Mouse (Mus musculus) hematopoietic stem cell, adult 5-6 weeks (primary cell): Measurements from ENCODE around the gene Ndufs7. TPM values are rescaled to one million over a fixed set of nuclear protein-coding genes. Genes with fewer than 3 reads are reported as not detected.
A peak's percentile ranks its signal among the peaks of the same experiment; 100 is the strongest.

Experiments used
- ATAC-seq, 2 experiments: fragments of 125-278 bp in 1 of 2; replicated peaks in 1 of 2; 2 replicates each; pipeline ENCODE4 v1.8.0; 2016 to 2017; ENCODE audit warnings: inconsistent platforms in 2 of 2, mild to moderate bottlenecking in 2 of 2, moderate number of reproducible peaks in 2 of 2, low read depth in 1 of 2, moderate TSS enrichment in 1 of 2; ENCODE audit not compliant: low FRiP score in 2 of 2, poor library complexity in 2 of 2, severe bottlenecking in 2 of 2, insufficient read depth in 1 of 2, low TSS enrichment in 1 of 2
- total RNA-seq: library from RNA; stranded (forward); fragments of 172-1452, 232-1000 nt; gene quantifications from 2 replicates; pipeline ENCODE4 v1.2.3, GENCODE M21; 2017

Gene Ndufs7
- total RNA-seq, 1 experiment from 2014 or later, result 79.6 TPM

DNA sequence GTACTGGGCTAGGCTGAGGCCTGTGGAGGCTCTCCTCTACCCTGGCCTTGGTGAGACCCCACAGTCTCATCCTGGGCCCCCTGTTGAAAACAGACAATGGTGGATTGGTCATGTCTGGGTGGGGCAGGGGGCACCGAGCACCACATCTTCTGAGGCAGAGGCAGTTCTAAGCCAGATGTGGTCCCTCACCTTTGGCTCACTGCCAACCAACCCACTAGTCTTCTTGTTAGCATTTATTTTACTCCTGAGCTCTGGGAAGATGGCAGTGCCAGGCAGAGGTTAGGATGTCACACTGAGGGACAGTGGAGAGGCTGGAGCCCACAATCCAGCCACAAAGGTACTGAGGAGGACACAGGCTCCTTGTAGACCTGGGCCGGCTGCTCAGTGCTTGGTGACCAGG, 9.0 kb downstream of the Ndufs7 start:
- no peak for ATAC-seq

DNA sequence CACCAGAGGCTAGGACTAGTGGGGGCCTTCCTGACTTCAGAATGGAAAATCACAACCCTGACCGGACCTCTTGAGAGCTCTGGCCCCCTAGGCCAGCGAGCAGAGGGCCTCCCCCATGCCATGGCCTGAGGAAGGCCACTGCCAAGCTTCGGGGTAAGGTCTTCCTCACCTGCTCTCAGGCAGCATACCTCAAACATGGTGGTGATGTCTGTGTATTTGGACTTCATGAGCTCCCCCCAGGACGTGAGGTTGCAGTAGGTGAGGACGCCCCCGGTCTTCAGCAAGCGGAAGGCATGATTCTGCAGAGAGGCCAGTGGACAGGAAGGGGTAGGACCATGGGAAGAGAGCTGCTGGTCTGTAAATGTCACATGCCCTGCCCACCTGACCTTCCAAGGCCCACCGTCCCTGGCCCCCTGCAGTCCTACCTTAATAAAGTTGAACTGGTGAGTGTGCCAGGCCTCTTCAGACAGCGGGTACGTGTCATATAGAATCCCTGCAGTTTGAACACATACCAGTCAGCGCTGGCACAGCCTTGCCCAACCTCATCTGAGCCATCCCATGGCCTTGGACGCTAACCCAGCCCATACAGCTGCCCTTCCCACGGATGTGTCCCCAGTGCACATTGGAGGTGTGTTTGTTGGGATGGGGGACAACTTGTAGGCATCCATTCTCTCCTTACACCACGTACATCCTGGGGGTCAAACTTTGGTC, 10.0 kb downstream of the Ndufs7 start:
- no peak for ATAC-seq

DNA sequence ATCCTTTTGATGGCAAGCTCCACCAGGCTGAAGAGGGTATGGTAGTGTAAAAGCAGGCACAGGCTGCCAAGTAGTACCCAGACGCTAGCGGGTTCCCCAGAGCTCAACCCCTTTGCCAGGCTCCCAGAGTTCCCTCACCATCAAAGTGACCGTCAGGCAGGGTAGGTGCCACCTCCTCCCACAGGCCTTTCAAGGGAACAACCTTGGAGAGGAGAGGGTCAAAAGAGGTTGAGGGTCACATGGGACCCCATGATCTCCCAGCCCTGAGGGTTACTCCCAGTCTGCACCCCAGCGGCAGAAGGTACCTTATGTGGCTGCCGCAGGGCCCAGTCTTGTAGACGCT, 10.5 kb downstream of the Ndufs7 start:
- ATAC-seq, result no peak

DNA sequence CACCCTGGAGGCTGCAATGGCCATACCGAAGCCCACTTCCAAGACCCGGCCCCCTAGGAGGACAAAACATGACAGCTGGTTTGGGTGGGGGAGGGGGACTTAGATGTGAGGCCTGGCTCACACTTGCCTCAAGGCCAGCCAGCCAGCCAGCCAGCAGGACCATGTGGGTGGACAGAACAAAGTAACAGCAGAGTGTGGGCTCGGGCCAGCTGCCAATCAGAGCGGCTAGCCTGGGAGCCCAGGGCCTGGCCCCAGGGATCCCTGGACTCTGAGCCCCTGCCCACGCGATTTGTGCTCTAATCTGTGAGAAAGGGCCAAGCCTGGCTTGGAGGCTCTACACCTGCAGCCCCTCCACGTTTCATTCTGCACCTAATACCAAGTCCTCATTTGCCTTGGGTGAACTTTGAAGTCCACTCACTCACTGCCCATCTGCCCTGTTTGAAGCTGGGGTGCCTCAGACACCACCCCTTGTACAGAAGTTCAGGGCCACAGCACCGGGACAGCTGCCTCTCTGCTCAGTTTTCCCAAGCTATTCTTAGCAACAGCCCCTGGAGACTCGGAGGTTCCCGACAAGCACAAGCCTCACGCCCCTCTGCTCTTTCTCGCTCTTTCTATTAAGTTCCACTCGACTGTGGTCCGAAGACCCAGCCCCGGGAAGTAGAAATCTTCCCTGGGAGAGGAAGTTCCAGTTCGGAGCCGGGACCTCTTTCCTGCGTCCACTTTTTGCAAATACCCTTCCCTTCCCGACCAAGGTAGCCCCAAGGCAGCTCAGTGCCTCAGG, 11.1 kb downstream of the Ndufs7 start:
- ATAC-seq, result no peak

DNA sequence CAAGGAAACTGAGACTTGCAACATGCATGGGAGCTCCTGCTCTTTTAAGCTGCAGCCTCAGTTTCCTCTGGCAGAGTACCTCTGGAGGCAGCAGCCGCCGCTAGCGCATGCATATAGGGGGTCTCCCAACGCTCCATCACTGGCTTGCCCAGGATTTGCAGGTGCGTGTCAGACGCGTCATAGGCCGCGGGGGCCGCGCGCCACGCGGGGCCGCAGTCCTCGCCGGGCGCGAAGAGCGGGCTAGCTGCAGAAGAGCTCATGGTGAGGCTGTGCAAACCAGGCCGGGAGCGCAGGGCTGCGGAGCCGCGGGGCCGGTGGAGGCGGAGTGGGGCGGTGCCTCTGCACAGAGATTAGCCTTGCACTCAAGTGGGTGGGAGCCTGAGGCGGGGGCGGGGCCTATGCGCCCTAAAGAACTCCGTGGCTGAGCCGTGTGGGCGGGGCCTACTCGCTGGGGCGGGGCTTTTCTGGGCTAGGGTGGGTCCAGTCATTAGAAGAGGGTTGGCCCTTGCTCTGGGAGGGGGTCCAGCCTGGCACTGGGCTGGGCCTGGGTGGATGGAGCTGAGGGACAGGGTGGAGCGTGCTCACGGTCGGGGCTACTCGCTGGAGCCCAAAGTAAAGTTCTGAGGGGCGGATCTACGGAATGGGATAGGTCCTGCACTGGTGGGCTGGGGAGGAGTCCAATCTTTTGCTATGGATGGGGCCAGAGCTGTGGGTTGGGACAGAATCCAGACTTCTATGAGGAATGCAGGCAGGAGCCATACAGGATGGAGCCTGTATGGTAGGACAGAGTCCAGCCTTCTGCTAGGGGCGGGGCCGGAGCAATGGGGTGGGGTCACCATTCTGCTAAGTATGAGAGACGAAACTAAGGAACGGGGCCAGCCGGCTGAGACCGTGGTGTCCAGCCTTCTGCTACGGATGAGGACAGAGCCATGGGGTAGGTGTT, 12.0 kb downstream of the Ndufs7 start, which contains the start of the genes Gamt and Dazap1:
Gene Gamt (minus strand): TSS at position 371 of the 943 bp plus-strand sequence.
Gene Dazap1 (plus strand): TSS at position 845 of the 943 bp plus-strand sequence.
- peak; percentile 54 to 57 for ATAC-seq

DNA sequence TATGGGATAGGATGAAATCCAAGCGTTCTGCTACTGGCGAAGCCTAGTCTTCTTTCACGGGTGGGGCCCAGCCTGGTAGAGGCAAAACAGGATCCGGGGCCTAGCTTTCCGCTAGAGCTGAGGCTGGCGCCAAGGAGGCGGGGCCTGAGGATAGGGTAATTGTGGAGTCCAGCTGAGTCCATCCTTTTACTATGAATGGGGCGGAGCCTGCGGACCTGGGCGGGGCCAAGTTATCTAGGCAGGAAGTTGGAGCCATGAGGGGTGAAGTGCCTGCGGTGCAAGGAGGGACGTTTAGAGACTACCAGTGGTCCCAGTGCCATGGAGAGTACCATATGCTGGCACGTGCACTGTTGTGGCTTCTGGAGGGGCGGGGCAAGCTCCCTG, 12.7 kb downstream of the Ndufs7 start:
- ATAC-seq, result peak; percentile 73 to 79

DNA sequence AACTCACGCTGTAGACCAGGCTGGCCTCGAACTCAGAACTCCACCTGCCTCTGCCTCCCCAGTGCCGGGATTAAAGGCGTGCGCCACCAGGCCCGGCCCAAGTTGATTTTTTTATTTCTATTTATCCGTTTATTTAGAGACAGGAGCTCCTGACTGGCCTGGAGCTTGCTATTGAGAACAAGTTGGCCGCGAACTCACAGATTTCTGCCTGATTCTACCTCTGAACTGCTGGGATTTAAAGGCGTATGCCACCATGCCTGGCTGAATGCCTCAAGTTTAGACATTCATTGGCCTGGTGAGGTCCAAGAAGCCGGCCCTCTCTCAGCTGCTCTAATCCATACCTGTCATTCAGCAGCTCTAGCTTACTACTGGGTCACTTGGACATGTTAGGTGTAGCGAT, 13.2 kb downstream of the Ndufs7 start:
- no peak for ATAC-seq

DNA sequence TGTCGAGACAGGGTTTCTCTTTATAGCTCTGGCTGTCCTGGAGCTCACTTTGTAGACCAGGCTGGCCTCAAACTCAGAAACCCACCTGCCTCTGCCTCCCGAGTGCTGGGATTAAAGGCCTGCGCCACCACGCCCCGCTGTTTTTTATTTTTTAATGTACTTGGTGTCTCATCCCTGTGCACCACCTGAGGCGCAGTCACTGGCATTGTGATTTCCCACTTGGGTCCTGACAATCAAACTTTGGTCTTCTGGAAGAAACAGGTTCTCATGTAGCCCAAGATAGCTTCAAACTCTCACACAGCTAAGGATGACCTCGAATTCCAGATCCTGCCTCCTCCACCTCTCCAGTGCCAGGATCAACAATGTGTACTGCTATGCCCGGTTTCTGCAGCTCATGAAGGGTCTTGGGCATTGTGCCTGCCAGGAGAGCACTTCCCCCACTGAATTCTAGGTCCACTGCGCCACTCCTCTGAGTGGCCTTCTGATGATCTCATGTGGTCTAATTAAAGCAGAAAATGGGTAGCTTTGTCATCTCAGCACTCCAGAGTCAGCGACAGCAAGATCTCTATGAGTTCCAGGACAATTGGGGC, 13.9 kb downstream of the Ndufs7 start:
- no peak for ATAC-seq

DNA sequence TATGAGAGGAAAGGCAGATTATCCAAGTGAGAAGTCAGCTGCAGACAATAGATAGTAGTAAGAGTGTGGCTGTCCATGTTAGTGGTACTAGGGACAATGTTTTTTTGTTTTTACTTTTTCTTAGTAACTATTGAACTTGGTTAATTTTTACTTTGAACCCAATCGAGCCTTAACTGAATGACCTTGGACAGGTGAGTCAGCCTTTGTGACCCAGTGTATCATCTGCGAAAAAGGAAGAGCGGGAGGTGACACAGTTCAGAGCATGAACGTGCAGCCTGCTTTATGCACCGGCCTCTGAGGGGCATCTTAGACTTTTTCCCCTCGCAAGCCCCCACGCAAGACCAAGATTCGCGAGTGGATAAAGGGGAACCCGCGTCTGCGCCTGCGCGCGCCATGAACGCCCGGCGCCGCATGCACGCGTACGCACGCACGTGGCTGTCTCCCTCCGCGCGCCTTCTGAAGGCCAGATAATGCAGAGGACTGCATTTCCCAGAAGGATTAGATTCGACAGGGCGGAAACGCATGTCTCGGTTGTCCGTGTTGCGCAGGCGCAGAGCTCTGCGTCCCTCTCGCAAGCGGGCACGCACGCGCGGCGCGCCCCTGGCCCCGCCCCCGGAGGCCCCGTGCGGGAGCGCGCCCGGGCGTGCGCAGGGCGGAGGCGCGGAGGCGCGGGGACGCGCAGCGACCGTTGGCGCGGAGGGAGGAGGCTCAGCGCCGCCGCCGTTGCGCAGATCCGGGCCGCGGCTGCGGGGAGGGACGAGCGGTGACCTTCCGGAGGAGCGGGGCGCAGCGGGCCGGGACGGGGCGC, 15.6 kb downstream of the Ndufs7 start:
- ATAC-seq, result peak; percentile 55 to 57

DNA sequence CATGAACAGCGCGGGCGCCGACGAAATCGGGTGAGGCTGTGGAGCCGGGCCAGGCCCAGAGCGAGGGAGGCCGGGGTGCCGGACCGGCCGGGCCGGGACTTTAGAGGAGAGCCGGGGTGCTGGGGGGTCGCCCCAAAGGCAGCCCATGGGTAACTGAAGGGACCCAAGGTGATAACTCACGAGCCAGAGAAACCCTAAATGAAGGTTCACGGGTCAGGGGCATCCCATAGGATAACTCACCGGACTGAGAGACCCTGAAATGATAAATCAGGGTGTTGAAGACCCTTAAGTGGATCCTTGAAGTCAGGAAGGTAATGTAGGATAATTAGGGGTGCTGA, 16.2 kb downstream of the Ndufs7 start:
- ATAC-seq, result no peak

DNA sequence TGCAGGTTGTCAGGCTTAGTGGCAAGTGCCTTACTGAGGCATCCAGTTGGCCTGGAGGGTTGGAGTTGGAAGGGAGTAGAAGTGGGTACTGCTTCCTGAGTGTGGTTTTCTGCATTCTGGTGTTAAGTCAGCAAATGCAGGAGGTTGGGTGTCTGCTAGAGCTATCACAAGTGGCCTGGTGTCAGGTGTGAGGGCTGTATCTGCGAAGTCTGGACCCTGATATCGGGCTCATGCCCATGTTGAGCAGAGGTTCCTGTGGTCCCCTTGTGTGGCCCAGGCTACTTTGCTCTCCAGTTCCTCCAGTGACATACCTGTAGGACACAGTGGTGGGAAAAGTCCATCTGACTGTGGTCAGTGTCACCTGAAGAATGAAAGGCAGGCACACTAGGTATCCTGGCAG, 21.2 kb downstream of the Ndufs7 start:
- ATAC-seq, result peak; percentile 15 to 18; a peak in 2 of 4 replicates

DNA sequence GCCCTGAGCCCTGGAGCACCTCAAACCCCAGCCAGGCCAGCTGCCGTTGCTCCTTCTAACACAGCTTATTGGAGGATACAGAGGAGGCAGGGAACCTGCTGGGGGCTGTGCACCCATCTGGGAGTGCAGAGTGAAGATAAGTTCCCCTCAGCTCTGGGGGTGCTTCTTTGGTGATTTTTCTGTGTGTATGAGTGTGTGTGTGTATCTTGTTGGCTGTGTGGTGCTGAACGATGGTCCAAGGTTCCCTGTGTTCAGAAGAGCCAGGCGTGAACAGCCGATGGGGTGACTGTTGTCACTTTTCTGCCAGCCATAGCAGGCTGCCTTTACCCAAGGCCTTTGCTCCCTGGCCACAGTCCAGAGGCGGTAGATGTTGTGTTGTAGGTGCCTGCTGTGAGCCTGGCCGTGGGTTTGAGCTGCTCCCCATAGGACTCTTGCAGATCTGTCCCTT, 21.8 kb downstream of the Ndufs7 start:
- ATAC-seq, result peak in 1 of 2 experiments; percentile 11; a peak in 1 of 4 replicates

DNA sequence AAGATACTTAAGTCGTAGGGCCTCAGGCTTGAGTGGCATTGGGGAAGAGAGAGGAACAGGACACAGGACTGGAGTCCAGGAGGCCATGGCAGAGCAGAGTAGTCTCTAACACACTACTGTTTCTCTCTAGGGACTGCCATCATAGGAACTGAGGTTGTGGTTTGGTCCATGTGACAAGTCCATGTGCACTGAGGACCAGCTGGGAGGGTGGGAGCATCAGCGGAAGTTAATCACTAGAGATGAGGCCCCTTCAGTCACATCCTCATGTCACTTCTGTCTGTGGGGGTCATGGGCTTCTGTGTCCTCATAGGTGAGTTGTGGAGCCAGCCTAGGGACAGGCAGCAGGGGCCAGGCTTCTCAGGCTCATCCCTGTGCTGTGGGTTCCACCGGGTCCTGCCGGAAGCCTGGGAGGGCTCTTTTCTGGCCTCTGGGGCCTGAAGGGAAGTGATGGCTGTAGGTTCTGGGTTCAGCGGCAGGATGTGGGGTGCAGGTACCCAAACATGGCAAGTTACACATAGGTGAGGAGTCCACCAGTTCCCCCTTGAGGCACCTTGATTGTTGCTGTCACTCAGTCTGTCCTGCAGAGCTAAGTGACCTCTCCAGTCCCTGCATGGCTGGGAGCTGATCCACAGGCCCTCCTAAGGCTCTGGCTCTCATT, 22.4 kb downstream of the Ndufs7 start:
- ATAC-seq, result peak; percentile 5 to 33; a peak in 2 of 4 replicates

DNA sequence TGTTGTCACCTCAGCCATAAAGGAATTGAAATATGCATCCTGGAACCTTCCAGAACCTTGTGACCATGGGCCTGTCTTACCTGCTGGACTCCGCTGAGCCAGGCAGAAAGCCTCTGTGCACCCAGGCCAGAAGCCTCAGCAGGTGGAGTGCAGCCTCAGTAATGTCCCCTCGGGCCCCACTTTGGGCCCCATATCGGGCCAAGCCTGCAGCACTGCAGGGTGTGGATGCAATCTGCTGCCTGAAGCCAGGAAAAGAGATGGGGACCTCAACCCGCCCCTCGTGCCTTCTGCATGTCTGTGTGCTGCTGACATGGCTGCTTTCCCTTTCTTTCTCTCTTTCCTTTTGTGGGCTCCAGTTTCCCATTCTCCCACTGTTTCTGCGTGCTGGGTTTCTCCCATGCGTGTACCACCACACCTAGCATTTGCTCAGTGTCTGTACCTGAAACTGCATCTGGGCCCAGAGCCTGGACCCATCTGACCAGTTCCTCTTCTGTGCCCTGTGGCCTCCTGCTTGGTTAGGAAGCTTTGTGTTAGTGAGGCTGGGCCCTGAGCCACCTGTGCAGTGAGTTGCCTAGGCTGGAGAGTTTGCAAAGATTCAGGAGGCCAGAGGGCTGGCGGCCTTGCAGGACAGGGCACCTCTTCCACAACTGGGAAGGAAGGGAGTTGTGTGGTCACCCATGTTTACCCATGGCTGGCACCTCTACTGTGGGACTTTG, 23.1 kb downstream of the Ndufs7 start:
- peak in 1 of 2 experiments; percentile 8; a peak in 1 of 4 replicates for ATAC-seq

DNA sequence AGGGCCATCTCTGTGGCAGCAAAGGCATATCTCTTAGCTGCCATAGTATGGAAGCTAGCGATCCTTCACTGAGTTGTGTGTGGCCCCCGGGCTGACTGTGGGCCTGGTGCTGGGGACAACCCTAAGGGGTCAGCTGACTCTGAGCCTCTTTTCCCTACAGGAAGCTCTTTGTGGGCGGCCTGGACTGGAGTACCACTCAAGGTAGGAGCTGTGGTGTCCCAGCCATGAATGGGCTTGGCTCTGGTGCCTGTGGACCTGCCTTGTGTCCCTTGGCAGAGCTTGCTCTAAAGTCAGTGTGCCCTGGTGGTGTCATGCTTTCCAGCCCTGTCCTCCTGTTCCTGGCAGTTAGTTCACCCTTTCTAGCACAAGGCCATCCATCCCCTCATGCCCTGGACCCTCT, 24.9 kb downstream of the Ndufs7 start:
- no peak for ATAC-seq

DNA sequence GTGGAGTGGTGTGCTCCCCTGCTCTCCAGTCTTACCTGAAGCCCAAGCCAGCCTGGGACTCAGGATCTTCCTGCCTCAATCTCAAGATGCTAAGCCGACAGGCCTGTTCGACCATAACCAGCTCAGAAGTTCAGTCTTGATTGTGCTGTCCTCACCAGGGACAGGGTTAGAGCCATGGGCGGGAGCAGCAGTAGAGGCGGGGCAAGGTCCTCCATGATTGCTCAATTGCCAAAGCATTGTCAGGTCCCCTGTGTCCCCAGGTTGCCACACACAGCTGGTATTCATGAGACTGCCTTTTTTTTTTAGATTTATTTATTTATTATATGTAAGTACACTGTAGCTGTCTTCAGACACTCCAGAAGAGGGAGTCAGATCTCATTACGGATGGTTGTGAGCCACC, 27.3 kb downstream of the Ndufs7 start:
- no peak for ATAC-seq
